Mouse (Mus musculus): ENCODE results near the gene Defa30.
"Not testable (repeated sequence)": the region's sequence is repeated elsewhere in the genome, so short reads cannot be mapped to it uniquely, and the experiment has no call there.

DNA sequence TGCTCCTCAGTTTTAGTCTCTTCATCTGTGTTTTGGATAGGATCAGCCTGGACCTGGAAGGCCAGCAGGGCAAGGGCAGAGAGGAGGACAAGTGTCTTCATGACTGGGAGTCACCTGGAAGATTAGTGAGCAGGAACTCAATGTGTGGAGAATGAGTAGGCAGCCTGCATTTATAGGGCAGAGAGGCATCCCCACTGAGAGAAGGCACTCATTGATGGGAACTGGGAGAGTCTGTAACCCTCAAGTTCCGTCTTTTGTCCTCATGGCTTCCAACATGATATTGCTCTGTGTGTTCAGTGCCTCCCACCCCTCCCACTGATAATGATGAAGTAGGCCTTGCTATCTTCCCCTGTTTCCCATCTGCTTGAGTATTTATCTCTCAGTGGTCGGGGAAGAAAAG lies 38.5 kb upstream of the Defa30 start, which contains the start of gene Gm14851:
- TF ChIP-seq CTCF, POLR2A (IDR thresholded peaks at IDR 0.05; ENCODE audit: insufficient read depth, low read depth, low read length): not testable (repeated sequence)
